Mouse (Mus musculus) gonadal fat pad, adult 2 months (tissue): ENCODE measurements around the gene Gab1. TPM values are rescaled to one million over a fixed set of nuclear protein-coding genes. Genes with fewer than 3 reads are reported as not detected.
A peak's percentile ranks its signal among the peaks of the same experiment; 100 is the strongest.

Source experiments
- DNase-seq: peaks from one replicate; pipeline ENCODE4 v3.0.0-alpha.2; 2012; ENCODE audit warnings: low read depth
- polyA plus RNA-seq: library from polyadenylated mRNA; depleted of rRNA; stranded (reverse); fragments of >200 nt; gene quantifications from 2 replicates; pipeline ENCODE4 v1.2.3, GENCODE M21; 2012

The Gab1 gene
- polyA plus RNA-seq, 1 experiment = 34.2 TPM

GRCm38 (mm10) chr8:80810916-80811315 lies 69.4 kb downstream of the Gab1 start:
- DNase-seq = no peak

- DNase-seq = no peak
These were observed 69.9 kb downstream of the Gab1 start for GRCm38 (mm10) chr8:80810442-80810841.

DNA sequence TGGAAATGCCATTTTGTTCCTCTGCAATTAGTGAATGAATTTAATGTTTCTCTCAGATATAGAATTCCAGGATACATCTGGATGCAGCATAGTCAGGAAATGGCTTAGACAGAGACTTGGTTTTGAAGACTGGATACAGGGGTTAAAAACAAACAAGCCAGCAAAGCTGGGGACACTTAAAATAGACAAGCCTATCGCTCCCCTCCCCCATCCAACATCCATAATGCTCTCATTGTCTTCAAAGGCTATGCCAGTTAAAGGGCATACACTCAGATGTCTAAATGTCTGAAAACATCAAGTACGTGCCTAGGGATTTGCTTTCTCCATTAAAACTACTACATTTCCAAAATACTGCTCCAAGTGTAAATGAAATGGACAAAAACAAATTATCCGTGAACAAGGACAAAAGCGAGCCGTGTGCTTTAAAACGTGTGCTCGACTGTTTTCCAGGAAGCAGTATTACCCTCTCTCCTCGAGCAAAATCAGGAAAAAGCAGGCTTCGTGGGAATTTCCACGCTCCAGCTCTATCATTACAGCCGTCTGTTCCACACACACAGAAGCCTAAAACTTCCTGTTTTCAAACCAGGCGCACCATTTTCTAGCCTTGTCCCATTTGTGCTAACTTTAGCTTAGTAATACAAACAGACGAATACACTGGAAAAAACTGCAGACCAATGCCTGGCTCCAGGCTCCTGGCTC lies 72.4 kb downstream of the Gab1 start:
- DNase-seq = no peak

GRCm38 (mm10) chr8:80804066-80804619 lies 76.2 kb downstream of the Gab1 start:
- no peak for DNase-seq

- DNase-seq = no peak
These were observed 81.5 kb downstream of the Gab1 start for GRCm38 (mm10) chr8:80798778-80799177.

DNA sequence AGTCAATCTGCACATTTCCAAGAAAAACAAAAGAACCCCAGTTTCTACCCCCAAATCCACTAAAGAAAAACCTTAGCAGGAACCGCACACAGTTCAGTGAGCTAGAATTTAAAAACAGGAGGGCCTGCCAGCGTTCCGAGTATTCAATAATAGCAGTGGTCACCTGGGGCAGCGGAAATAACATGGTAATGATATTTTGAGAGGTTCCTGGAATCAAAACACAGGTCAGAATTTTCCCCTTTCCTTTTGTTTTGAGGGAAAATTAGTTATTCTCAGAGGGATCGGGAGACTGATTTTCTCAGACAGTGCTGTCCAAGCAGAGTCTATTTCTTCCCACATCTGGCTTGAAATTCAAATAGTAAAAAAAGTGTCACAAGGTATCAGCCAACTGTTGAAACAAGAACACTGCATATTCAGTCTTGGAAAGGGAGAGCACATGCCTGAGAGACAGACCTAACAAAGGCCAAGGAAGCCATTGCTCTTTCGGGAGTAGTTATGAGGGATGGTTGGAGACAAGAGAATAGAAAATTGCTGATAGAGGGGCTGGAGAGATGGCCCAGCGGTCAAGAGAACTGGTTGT lies 82.0 kb downstream of the Gab1 start:
- DNase-seq = no peak

DNA sequence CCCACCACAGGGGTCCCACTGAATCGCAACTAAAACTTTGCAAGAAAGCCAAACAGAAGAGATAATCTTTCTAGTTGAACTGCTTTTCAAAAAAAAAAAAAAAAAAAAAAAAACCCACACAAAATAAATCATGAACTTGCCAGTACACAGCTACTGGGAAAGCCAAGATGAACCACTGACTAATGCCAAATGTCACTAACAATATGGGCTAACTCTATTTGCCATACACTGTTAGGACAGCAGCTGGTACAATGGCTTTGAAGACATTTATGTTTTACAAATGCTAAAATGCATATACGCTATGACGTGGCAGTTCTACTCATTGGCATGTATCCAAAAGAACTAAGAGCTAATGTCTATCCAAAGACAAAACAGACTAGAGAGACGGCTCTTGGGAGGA lies 84.2 kb downstream of the Gab1 start:
- DNase-seq = no peak

DNA sequence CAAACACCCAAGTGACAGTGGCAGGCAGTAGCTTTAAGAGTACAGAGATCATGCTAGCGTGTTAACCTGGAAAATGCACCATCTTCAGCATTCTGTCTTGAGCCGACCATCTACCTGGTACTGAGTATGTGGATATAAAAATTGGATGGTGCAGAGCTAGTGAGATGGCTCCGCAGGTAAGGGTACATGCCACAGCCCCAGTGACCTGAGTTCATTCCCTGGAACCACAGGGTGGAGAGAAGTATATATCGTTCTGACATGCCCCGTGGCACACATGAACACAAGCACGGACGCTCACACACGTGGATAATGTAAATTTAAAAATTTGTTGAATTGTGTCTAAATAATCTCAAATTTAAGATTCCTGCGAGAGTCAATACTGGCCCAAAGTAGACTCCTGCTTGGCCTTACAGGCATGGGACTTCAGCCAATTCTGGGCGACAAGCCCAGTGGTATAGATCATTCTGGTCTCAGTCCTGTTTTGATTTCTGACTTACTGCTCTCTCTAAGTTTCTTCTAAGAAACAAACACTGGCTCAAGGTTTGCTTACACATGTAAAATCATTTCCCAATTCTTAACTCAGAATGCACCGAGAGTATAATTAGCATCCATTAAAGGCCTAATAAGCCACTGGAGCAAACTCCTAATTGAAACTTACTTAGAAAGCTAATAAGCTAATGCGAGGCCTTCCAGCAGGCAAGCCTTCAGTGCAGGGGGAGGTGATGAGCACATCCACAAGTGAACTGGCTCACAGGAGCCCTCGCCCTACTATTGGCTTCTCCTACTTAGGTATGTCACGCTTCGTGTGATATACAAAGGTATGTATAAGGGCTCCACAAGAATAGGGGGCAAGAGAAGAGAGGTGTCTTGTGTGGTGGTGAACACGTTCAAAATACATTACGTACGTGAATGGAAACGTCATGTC lies 85.5 kb downstream of the Gab1 start:
- no peak for DNase-seq

DNA sequence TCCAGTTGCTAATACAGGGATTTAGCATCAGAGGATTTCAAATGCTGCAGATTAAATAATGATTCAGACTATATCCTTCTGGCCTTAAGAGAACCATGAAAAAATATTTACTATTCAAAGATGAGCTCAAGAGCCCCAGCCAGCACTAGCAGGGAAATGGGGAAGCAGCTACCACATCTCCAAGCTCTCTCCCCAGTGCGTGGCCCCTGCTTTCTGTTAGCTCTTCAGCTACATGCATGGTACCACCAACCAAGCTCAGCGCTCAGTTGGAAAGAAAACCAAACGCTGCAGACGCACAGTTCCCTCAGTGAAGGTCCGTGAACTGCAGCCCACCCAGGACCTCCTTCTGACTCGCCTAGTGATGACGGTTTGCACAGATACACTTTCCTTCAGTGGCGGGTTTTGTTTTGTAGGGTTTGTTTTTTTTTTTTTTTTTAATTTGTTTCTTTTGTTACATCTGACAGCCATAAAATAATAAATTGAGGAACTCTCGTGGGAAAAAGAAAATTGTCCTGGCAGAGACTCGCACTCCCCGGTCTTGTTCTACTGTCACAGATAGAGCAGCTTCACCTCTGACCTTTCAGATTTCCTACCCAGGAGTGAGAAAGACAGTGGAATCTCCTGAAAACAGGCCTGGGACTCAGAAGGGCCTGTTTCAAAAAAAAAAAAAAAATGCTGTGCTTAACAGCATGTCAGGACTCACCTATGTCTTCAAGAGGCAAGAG lies 86.4 kb downstream of the Gab1 start:
- DNase-seq = no peak

GRCm38 (mm10) chr8:80792214-80792613 lies 88.1 kb downstream of the Gab1 start:
- DNase-seq = no peak

DNA sequence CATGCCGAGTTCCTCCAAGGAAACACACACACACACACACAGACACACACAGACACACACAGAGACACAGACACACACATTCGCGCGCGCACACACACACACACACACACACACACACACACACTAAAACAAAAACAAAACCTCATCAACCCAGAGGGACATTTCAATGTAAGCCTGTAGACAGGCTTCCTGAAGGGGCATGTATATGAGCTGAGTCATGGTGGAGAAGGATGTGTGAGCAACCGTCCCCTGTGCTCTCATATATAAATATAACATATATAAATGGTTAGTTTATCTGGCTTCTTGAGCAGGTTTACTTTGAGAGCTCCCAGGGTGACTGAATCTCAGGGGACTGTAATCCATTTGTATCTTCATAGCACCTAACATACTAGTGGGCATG lies 91.0 kb downstream of the Gab1 start:
- no peak for DNase-seq

DNA sequence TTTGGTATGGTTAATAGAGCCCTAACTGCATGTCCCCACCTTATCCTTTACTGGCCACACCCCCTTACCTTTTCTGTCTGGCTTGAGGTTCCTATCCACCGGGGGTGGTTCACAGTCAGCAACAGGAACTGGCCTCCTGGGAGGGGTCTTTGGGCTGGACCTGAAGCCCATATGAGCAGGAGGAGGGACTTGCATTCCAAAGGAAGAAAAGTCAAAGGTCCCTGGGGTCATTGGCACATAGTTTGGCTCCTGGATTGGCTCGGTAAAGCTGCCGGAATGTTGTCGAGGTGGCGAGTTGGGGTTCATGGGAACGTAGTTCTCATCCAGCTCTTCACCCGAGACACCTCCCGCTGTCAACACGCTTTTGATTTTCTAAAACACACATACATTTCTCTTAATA lies 95.8 kb downstream of the Gab1 start:
- no peak for DNase-seq

- DNase-seq = no peak
These were observed 97.0 kb downstream of the Gab1 start for GRCm38 (mm10) chr8:80783271-80783670.

- DNase-seq = peak; percentile 26
These were observed 99.0 kb downstream of the Gab1 start for GRCm38 (mm10) chr8:80781338-80781737.

GRCm38 (mm10) chr8:80780271-80780670 lies 100.0 kb downstream of the Gab1 start:
- DNase-seq = no peak

DNA sequence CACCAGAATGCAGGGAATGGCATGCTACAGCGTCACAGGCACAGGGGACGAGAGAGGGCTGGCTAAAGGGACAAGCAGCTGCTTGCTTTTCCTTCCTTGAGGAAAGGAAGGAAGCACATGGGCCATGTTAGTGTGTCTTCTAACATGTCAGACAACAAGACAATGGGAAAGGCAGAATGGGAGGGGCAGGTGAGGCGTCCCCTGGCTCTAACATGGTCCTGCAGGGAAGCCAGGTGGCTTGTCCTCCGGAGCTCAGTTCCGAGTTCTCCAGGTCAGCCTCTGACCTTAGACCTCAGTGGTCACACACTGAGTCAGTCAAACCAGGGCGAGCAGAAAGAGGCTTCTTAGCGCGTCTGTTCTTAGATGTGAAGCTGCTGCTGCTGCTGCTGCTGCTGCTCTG lies 103.9 kb downstream of the Gab1 start:
- DNase-seq = no peak

GRCm38 (mm10) chr8:80772732-80773460 lies 107.4 kb downstream of the Gab1 start:
- no peak for DNase-seq

DNA sequence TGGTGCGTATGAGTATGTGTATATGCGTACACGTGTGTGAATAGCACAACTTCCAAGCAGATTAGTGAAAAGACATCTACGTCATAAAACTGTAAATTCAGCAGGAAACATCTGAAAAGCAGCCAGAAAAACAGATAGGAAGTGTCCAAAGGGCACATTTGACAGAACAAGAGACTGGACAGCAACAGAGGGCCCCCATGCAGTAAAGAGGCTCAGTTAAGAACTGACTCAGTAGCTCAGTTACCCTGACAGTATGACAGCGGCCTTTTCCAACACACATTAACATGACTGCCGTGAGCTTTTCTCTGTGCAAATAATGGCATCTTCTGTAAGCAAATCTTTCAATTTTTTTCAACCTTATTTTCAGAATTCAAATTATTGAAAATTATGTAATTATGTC lies 111.9 kb downstream of the Gab1 start:
- no peak for DNase-seq

- DNase-seq = no peak
These were observed 127.2 kb downstream of the Gab1 start for GRCm38 (mm10) chr8:80753017-80753715.

- no peak for DNase-seq
These were observed 127.9 kb downstream of the Gab1 start for GRCm38 (mm10) chr8:80752429-80752828.
